Mouse (Mus musculus) liver, adult 2 months (tissue): ENCODE measurements around the gene Zfp946.

ENCODE experiments used
- CTCF ChIP-seq: fragments of 200-500 bp; IDR thresholded peaks from 2 replicates; pipeline ENCODE4 v1.5.1; 2011; ENCODE audit warnings: low read depth, low read length, control low read depth
- POLR2A ChIP-seq: fragments of 200-500 bp; IDR thresholded peaks from 2 replicates; pipeline ENCODE4 v1.6.1; 2011; ENCODE audit warnings: low read length, control low read depth; ENCODE audit not compliant: insufficient read depth; ENCODE audit errors: extremely low read depth

DNA sequence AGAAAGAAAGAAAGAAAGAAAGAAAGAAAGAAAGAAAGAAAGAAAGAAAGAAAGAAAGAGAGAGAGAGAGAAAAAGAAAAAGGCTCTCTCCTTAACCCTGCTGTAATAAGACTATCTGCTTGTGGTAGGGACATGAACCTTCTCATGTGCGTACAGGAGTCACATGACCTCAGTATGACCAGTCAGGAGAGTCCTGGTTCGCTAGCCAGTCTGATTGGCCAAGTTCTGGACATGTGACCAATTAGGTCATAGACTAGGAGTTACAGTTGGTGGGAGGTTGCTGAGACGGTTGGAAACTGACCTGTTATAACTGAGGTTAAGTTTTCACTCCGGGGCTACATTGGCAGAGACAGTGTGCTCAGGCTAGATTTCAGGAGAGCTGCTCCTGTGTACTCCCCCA lies 73.1 kb downstream of the Zfp946 start:
- TF ChIP-seq CTCF (no peak), POLR2A (no peak)
